ENCODE assay signal across 24 mouse cellular contexts in the genomic region with DNA sequence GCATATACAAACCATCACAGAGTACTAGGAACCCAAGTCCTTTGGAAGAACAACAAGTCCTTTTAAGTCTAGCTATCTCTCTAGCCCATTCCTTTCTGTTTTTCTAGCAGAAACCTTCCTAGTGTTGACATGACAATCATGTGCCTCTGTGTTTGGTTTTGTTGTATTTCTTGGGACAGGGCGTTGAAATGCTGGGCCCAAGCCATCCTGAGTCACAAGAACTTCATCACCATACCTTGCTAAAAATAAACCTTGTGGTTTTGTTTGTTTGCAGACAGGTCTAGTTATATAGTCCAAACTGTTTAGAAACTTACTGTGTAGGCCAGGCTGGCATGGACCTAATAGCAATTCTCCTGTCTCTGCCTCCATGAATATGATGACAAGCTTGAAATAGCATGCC. TPM values are rescaled to one million over a fixed set of nuclear protein-coding genes. Genes with fewer than 3 reads are reported as not detected.
A peak's percentile ranks its signal among the peaks of the same experiment; 100 is the strongest.
DNase-seq lines count a peak whose midpoint lies in the region; TF ChIP-seq lines count a peak whose summit lies in the region.
"Had no signal": no experiment of that assay in that cellular context is flagged by ENCODE, and none has a peak within 500 bp of the region (broad histone marks: within the 10 kb centered on the region; RNA-seq: fewer than 3 reads in every experiment).

No protein-coding gene starts in this region.

- peak overlapping the region; percentile 49; the same call in 1 of the 2 replicates for H3K4me2 ChIP-seq in CH12.LX (ENCODE audit: insufficient read depth, low read depth, poor library complexity, severe bottlenecking)
- H3K4me2 ChIP-seq: embryonic facial prominence, embryonic 12.5 days; embryonic facial prominence, embryonic 15.5 days; forebrain, embryonic 12.5 days; forebrain, embryonic 15.5 days; heart, embryonic 12.5 days; heart, embryonic 15.5 days; hindbrain, embryonic 12.5 days; hindbrain, embryonic 15.5 days had no signal

- no peak overlapping the region for H3K27ac ChIP-seq in CH12.LX (ENCODE audit: insufficient read depth, low read depth)
- no peak overlapping the region for H3K27ac ChIP-seq in embryonic facial prominence, embryonic 10.5 days (replicated peaks)
- H3K27ac ChIP-seq: embryonic facial prominence, embryonic 12.5 days; embryonic facial prominence, embryonic 15.5 days; forebrain, embryonic 12.5 days; forebrain, embryonic 15.5 days; heart, embryonic 15.5 days; hindbrain, embryonic 12.5 days; hindbrain, embryonic 15.5 days had no signal

- TF ChIP-seq EP300 in CH12.LX (IDR thresholded peaks at IDR 0.05; ENCODE audit: low read length): no peak

- peaks cover 30 to 50% of the 10 kb centered on the region in 2 experiments for H3K36me3 ChIP-seq in CH12.LX (replicated peaks in 1 of 2; ENCODE audit: control insufficient read depth in 1 of 2, insufficient read depth in 1 of 2, low read length in 1 of 2)
- peaks cover 43% of the 10 kb centered on the region for H3K36me3 ChIP-seq in embryonic facial prominence, embryonic 10.5 days (replicated peaks)
- H3K36me3 ChIP-seq: embryonic facial prominence, embryonic 12.5 days; forebrain, embryonic 15.5 days; heart, embryonic 15.5 days had no signal

- TF ChIP-seq RAD21 in CH12.LX (IDR thresholded peaks at IDR 0.05; ENCODE audit: low read depth, low read length): no peak

- no peak overlapping the region; the same call in 1 of the 2 replicates for H3K9ac ChIP-seq in CH12.LX (ENCODE audit: insufficient read depth, low read depth)
- H3K9ac ChIP-seq: embryonic facial prominence, embryonic 12.5 days; embryonic facial prominence, embryonic 15.5 days; forebrain, embryonic 12.5 days; forebrain, embryonic 15.5 days; heart, embryonic 12.5 days; heart, embryonic 15.5 days; hindbrain, embryonic 12.5 days; hindbrain, embryonic 15.5 days had no signal

- in situ Hi-C loops in CH12.LX (cut with MboI; ENCODE audit: low pct_ligation_motif_present, low pct_unique_long_range_greater_than_20kb, low sequenced_read_pairs): no loop called here

- H3K4me1 ChIP-seq in CH12.LX (ENCODE audit: control insufficient read depth in 1 of 2, insufficient read depth in 2 of 2): peaks cover 4 to 29% of the 10 kb centered on the region in 2 experiments; a peak in 2 of 4 replicates
- peaks cover 17% of the 10 kb centered on the region for H3K4me1 ChIP-seq in embryonic facial prominence, embryonic 10.5 days

- WGBS in embryonic facial prominence, embryonic 10.5 days: 92% methylated on average over 1 of the region's 1 CpGs

- H3K9me3 ChIP-seq in CH12.LX (replicated peaks; ENCODE audit: low read length): no peaks in the 10 kb centered on the region
- H3K9me3 ChIP-seq in embryonic facial prominence, embryonic 10.5 days: no peaks in the 10 kb centered on the region
- H3K9me3 ChIP-seq: embryonic facial prominence, embryonic 12.5 days; embryonic facial prominence, embryonic 15.5 days; forebrain, embryonic 12.5 days; forebrain, embryonic 15.5 days; heart, embryonic 12.5 days; heart, embryonic 15.5 days; hindbrain, embryonic 12.5 days; hindbrain, embryonic 15.5 days had no signal

- no peaks in the 10 kb centered on the region for H3K27me3 ChIP-seq in CH12.LX (replicated peaks)
- no peaks in the 10 kb centered on the region for H3K27me3 ChIP-seq in embryonic facial prominence, embryonic 10.5 days (replicated peaks; ENCODE audit: low read depth, poor library complexity, severe bottlenecking)
- H3K27me3 ChIP-seq: embryonic facial prominence, embryonic 12.5 days; embryonic facial prominence, embryonic 15.5 days; forebrain, embryonic 12.5 days; forebrain, embryonic 15.5 days; heart, embryonic 12.5 days; heart, embryonic 15.5 days; hindbrain, embryonic 12.5 days; hindbrain, embryonic 15.5 days; Patski had no signal

- H3K79me2 ChIP-seq in CH12.LX (replicated peaks; ENCODE audit: control insufficient read depth, extremely low read depth, insufficient read depth, poor library complexity, severe bottlenecking): peaks cover 76% of the 10 kb centered on the region

- peak; percentile 20 to 28 for DNase-seq in heart, adult 18-20 months
- no peak for DNase-seq in heart, postnatal 4 days
- DNase-seq in 3T3-L1 (ENCODE audit: low read depth, low spot score) (peak; percentile 84), CH12.LX (ENCODE audit: extremely low read depth) (no peak)
- peak; percentile 33 for DNase-seq in fibroblast of lung, adult 2 months (ENCODE audit: low read depth)
- DNase-seq in kidney, adult 9 months: no peak
- no peak for DNase-seq in kidney, postnatal 14 days
- no peak for DNase-seq in embryonic facial prominence, embryonic 10.5 days (ENCODE audit: low spot score)
- DNase-seq: adrenal gland, postnatal 10 days; adrenal gland, postnatal 36 days; cerebellum, adult 11 months; cerebellum, adult 8-10 months; cerebellum, postnatal 10 days; gastrocnemius, postnatal 10 days; kidney, adult 2 months had no signal

- dilution Hi-C loops in CH12.LX (cut with MboI; ENCODE audit: extremely low pct_ligation_motif_present, extremely low pct_unique_long_range_greater_than_20kb, low sequenced_read_pairs): no loop called here

- no peak overlapping the region for H3K4me3 ChIP-seq in CH12.LX (replicated peaks in 1 of 3; ENCODE audit: low read depth in 2 of 3, low read length in 2 of 3, poor library complexity in 1 of 3)
- no peak overlapping the region for H3K4me3 ChIP-seq in embryonic facial prominence, embryonic 10.5 days
- H3K4me3 ChIP-seq: embryonic facial prominence, embryonic 12.5 days; embryonic facial prominence, embryonic 15.5 days; forebrain, embryonic 12.5 days; forebrain, embryonic 15.5 days; heart, embryonic 12.5 days; heart, embryonic 15.5 days; hindbrain, embryonic 12.5 days; hindbrain, embryonic 15.5 days had no signal

- TF ChIP-seq POLR2A in CH12.LX (IDR thresholded peaks at IDR 0.05; ENCODE audit: low read depth, low read length): no peak

- TF ChIP-seq CTCF in CH12.LX (conservative IDR thresholded peaks at IDR 0.05 in 1 of 2, IDR thresholded peaks at IDR 0.05 in 1 of 2; ENCODE audit: low read depth in 2 of 2, low read length in 2 of 2): no peak

TF ChIP-seq in CH12.LX, 34 proteins besides CTCF, POLR2A, EP300 and RAD21:
- TF ChIP-seq CHD1 (IDR thresholded peaks at IDR 0.05; ENCODE audit: low read depth, low read length) (no peak), ZKSCAN1 (IDR thresholded peaks at IDR 0.05; ENCODE audit: borderline replicate concordance, low read depth, low read length) (no peak), UBTF (IDR thresholded peaks at IDR 0.05; ENCODE audit: low read depth, low read length) (no peak), MAX (IDR thresholded peaks at IDR 0.05; ENCODE audit: low read length) (no peak), TBP (conservative IDR thresholded peaks at IDR 0.05; ENCODE audit: low read depth, low read length) (no peak)

RNA-seq across cellular contexts. Expression of a gene that starts 3.9 kb away (rescaled TPM):
- 10 to 100 TPM; 19.0 to 20.6 TPM for total RNA-seq in heart, adult 18-20 months (2021)
- 10 to 100 TPM; 33.9 to 39.0 TPM for total RNA-seq in heart, postnatal 4 days (2021)
- total RNA-seq in CH12.LX (2012; rRNA removed): 15.2 and 17.2 TPM in 2 replicates
- 11.6 and 13.7 TPM in 2 replicates for total RNA-seq in CH12.LX (2014; rRNA removed)
- polyA plus RNA-seq in CH12.LX (2012; ENCODE audit: insufficient read length, low read depth): 17.1 and 18.9 TPM in 2 replicates
- polyA plus RNA-seq in embryonic facial prominence, embryonic 10.5 days (2016; fragmentation: Nextera tagmentation; extraction: Ambion mirVana): 17.3 and 17.9 TPM in 2 replicates

RNA-seq across cellular contexts. Expression of a gene that starts 57.9 kb away (rescaled TPM):
- total RNA-seq in heart, adult 18-20 months (2021): 1 to 10 TPM; 5.4 to 6.4 TPM
- 1 to 10 TPM; 5.2 to 5.7 TPM for total RNA-seq in heart, postnatal 4 days (2021)
- total RNA-seq in CH12.LX (2012; rRNA removed) (3.6 and 5.5 TPM in 2 replicates), CH12.LX (2014; rRNA removed) (2.8 and 3.5 TPM in 2 replicates)
- 5.7 and 5.9 TPM in 2 replicates for polyA plus RNA-seq in CH12.LX (2012; ENCODE audit: insufficient read length, low read depth)
- 18.4 and 20.5 TPM in 2 replicates for polyA plus RNA-seq in embryonic facial prominence, embryonic 10.5 days (2016; fragmentation: Nextera tagmentation; extraction: Ambion mirVana)

Comparison
In these comparisons a context has a peak if more than half of its experiments do, and no peak if none do; other contexts are left out.
1. DNase-seq: peak in heart, adult 18-20 months (2 of 2), 3T3-L1 (single experiment) and fibroblast of lung, adult 2 months (single experiment); none in heart, postnatal 4 days (single experiment), CH12.LX (single experiment), kidney, adult 9 months (single experiment), kidney, postnatal 14 days (single experiment) and embryonic facial prominence, embryonic 10.5 days (single experiment).